Mouse (Mus musculus): Measurements from ENCODE around the gene Bckdha. TPM values are rescaled to one million over a fixed set of nuclear protein-coding genes. Genes with fewer than 3 reads are reported as not detected.

The Bckdha gene
- polyA plus RNA-seq, 2 experiments, result 17.3 to 20.1 TPM

DNA sequence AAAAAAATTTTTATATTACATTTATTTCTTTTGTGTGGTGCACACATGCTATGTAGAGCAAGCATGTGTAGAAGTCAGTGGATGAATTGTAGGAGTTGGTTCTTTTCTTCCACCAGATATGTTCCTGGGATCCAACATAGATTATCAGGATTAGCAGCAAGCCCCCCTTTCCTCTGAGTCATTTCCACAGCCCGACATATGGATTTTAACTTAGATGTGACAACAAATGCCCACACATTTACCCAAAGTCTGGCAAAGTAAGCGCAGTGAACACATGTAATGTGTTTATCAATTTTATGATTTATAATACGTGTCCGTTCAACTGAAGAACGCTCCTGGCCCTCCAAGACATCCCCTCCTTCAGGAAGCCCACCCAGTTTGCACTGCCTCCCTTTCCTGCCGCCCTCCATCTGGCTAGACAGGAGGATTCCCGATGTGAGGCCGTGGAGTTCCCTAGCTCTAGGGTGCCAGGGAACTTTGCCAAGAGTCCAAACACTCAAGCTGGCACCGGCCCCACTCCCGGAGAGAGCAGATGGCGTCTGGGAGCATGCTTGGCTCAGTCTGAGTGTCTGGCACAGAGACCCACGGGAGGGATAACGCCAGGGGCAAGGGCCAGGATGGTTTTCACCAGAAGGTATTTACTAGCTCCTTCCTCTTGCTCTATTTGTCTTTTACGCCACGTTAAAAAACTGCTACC, 17.5 kb upstream of the Bckdha start:
- no peak for ATAC-seq (ENCODE audit: insufficient read depth)
- peaks cover 8 to 14% of the 10 kb centered on the region in 2 experiments for H3K4me1 ChIP-seq (replicated peaks; ENCODE audit: control insufficient read depth in 2 of 2, insufficient read depth in 2 of 2, low read length in 1 of 2)
- no peaks in the 10 kb centered on the region for H3K36me3 ChIP-seq (replicated peaks; ENCODE audit: control insufficient read depth, insufficient read depth, low read depth)
- TF ChIP-seq CTCF (IDR thresholded peaks at IDR 0.05; ENCODE audit: low read depth) (no peak), EP300 (IDR thresholded peaks at IDR 0.05; ENCODE audit: low read depth) (no peak)
- no peaks in the 10 kb centered on the region for H3K9me3 ChIP-seq (ENCODE audit: control insufficient read depth, low read length)
- peaks cover 21% of the 10 kb centered on the region for H3K27me3 ChIP-seq (ENCODE audit: control insufficient read depth, insufficient read depth, low read length)
- no peak overlapping the region for H3K4me2 ChIP-seq (ENCODE audit: low read depth)
- no peak for DNase-seq (ENCODE audit: low read depth in 3 of 3, low spot score in 3 of 3)
- no peak overlapping the region for H3K27ac ChIP-seq
- no peak overlapping the region for H3K4me3 ChIP-seq (ENCODE audit: insufficient read depth in 1 of 2, low read depth in 2 of 2, low read length in 2 of 2)
- 70% methylated on average over 15 of the region's 15 CpGs for WGBS (ENCODE audit: insufficient replicate concordance)
- no peak overlapping the region for H3K9ac ChIP-seq (replicated peaks)

DNA sequence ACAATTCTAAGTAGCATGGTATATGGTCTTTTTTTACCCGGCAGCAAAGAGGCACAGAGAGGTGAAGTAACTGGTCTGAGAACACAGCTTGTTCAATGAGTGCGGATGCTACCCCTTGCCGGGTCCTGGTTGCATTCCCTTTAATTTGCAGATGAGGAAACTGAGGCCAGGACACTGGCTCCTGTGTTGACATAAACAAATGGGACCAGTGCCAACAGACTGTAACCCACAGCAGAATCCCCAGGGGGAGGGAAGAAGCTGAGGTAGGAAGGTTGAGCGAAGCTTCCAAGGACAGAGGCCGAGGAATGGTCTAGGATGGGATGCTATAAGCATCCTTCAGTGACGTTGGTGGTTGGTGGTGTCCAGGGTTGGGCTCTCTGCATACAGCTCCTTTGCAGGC, 16.6 kb upstream of the Bckdha start:
- Histone ChIP-seq H3K4me3 (ENCODE audit: insufficient read depth in 1 of 2, low read depth in 2 of 2, low read length in 2 of 2) (no peak overlapping the region), H3K27ac (no peak overlapping the region), H3K27me3 (ENCODE audit: control insufficient read depth, insufficient read depth, low read length) (peaks cover 21% of the 10 kb centered on the region), H3K9me3 (ENCODE audit: control insufficient read depth, low read length) (no peaks in the 10 kb centered on the region), H3K4me2 (ENCODE audit: low read depth) (no peak overlapping the region; the same call in 1 of the 2 replicates), H3K9ac (replicated peaks) (no peak overlapping the region), H3K4me1 (replicated peaks; ENCODE audit: control insufficient read depth in 2 of 2, insufficient read depth in 2 of 2, low read length in 1 of 2) (peaks cover 6 to 11% of the 10 kb centered on the region in 2 experiments), H3K36me3 (replicated peaks; ENCODE audit: control insufficient read depth, insufficient read depth, low read depth) (no peaks in the 10 kb centered on the region)
- DNase-seq (ENCODE audit: low read depth in 3 of 3, low spot score in 3 of 3) (no peak), ATAC-seq (ENCODE audit: insufficient read depth) (no peak)
- WGBS (ENCODE audit: insufficient replicate concordance), result 60% methylated on average over 6 of the region's 6 CpGs
- TF ChIP-seq EP300 (IDR thresholded peaks at IDR 0.05; ENCODE audit: low read depth) (no peak), CTCF (IDR thresholded peaks at IDR 0.05; ENCODE audit: low read depth) (no peak)

DNA sequence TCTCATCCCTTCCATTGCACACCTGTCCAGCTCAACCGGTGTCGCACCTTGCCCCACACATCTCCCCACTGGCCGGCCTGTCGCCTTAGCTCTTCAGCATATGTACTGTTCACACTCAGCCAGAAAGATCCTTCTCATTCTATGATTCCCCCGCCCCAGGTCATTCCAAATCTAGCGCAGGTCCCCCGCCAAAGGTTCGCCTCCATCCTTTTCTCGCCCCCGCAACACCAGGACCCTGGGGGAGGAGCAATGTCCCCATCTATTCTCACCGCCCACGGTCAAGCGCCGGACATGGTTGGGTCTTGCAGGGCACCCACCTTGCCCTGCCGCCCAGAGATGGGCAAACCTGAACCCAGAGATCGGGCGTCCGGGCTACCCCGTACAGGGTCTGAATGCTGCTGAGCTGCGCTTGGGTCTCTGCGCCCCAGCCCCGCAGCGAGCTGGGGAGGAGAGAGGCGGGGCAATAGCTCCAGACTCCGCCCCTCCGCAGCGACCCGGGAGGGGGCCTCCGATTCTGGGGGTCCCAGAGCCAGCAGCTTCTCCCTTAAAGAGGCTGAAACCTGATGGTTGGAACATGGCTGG, 16.0 kb upstream of the Bckdha start, which contains the start of gene Tmem91:
Gene Tmem91 (minus strand): TSS at position 448 of the 582 bp plus-strand sequence.
- no peak for TF ChIP-seq CTCF (IDR thresholded peaks at IDR 0.05; ENCODE audit: low read depth)
- no peak for TF ChIP-seq EP300 (IDR thresholded peaks at IDR 0.05; ENCODE audit: low read depth)
- 2% methylated on average over 29 of the region's 29 CpGs for WGBS (ENCODE audit: insufficient replicate concordance)
- H3K27ac ChIP-seq, result no peak within 1 kb of the TSS
- DNase-seq (ENCODE audit: low read depth in 3 of 3, low spot score in 3 of 3) (no peak), ATAC-seq (ENCODE audit: insufficient read depth) (no peak)
- no peaks in the 10 kb centered on the region for H3K9me3 ChIP-seq (ENCODE audit: control insufficient read depth, low read length)
- H3K4me3 ChIP-seq (ENCODE audit: insufficient read depth in 1 of 2, low read depth in 2 of 2, low read length in 2 of 2), result peak within 1 kb of the TSS in 1 of 2 experiments; percentile 37; a peak in 2 of 4 replicates
- no peak within 1 kb of the TSS for H3K9ac ChIP-seq (replicated peaks)
- peaks cover under 1 to 7% of the 10 kb centered on the region in 2 experiments for H3K4me1 ChIP-seq (replicated peaks; ENCODE audit: control insufficient read depth in 2 of 2, insufficient read depth in 2 of 2, low read length in 1 of 2)
- peaks cover 21% of the 10 kb centered on the region for H3K27me3 ChIP-seq (ENCODE audit: control insufficient read depth, insufficient read depth, low read length)
- peak within 1 kb of the TSS; percentile 66 for H3K4me2 ChIP-seq (ENCODE audit: low read depth)
- no peaks in the 10 kb centered on the region for H3K36me3 ChIP-seq (replicated peaks; ENCODE audit: control insufficient read depth, insufficient read depth, low read depth)

DNA sequence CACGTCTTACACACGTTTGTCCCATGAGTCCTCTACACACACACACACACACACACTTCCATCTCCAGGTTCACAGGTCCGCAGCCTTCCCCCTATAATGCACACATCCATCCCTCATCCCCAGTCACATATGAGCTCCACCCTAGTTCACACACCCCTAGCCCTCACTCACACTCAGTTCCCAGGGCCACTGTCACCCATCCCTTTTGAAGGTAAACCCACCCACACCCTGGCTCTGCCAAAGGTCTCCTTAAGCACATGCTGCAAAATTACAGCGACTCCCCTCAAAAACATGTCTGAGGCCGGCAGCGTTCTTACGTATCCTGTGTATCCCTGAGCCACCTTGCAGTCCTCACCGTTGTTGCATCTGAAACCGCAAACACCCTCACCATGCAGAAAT, 15.5 kb upstream of the Bckdha start:
- WGBS (ENCODE audit: insufficient replicate concordance), result 15% methylated on average over 9 of the region's 9 CpGs
- TF ChIP-seq CTCF (IDR thresholded peaks at IDR 0.05; ENCODE audit: low read depth) (no peak), EP300 (IDR thresholded peaks at IDR 0.05; ENCODE audit: low read depth) (no peak)
- peaks cover 0 to 3% of the 10 kb centered on the region in 2 experiments; a peak in 2 of 4 replicates for H3K4me1 ChIP-seq (replicated peaks; ENCODE audit: control insufficient read depth in 2 of 2, insufficient read depth in 2 of 2, low read length in 1 of 2)
- no peak overlapping the region; a peak in 1 of 4 replicates for H3K4me3 ChIP-seq (ENCODE audit: insufficient read depth in 1 of 2, low read depth in 2 of 2, low read length in 2 of 2)
- no peak for ATAC-seq (ENCODE audit: insufficient read depth)
- no peaks in the 10 kb centered on the region for H3K9me3 ChIP-seq (ENCODE audit: control insufficient read depth, low read length)
- peaks cover 21% of the 10 kb centered on the region for H3K27me3 ChIP-seq (ENCODE audit: control insufficient read depth, insufficient read depth, low read length)
- H3K36me3 ChIP-seq (replicated peaks; ENCODE audit: control insufficient read depth, insufficient read depth, low read depth), result no peaks in the 10 kb centered on the region
- H3K9ac ChIP-seq (replicated peaks), result no peak overlapping the region
- no peak for DNase-seq (ENCODE audit: low read depth in 3 of 3, low spot score in 3 of 3)
- peak overlapping the region; percentile 66 for H3K4me2 ChIP-seq (ENCODE audit: low read depth)
- H3K27ac ChIP-seq, result no peak overlapping the region

DNA sequence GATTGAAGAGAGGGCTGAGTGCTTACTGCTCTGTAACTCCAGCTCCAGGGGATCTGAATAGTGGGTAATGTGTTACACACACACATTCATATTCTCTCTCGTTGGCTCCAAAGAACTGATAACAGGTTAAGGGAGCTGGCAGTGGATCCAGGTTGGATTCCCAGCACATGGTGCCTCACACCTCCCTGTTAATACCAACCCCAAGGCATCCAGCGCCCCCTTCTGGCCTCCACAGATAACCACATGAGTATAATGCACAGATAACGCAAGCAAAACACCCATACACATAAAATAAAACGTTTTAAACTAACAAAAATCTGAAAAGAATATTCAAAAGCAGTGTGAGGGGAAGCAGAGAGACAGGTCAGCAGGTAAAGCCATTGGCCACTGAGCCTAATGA, 13.7 kb upstream of the Bckdha start:
- TF ChIP-seq EP300 (IDR thresholded peaks at IDR 0.05; ENCODE audit: low read depth) (no peak), CTCF (IDR thresholded peaks at IDR 0.05; ENCODE audit: low read depth) (peak; percentile 59)
- peaks cover 21% of the 10 kb centered on the region for H3K27me3 ChIP-seq (ENCODE audit: control insufficient read depth, insufficient read depth, low read length)
- H3K4me2 ChIP-seq (ENCODE audit: low read depth), result no peak overlapping the region
- H3K9me3 ChIP-seq (ENCODE audit: control insufficient read depth, low read length), result no peaks in the 10 kb centered on the region
- H3K36me3 ChIP-seq (replicated peaks; ENCODE audit: control insufficient read depth, insufficient read depth, low read depth), result no peaks in the 10 kb centered on the region
- no peak overlapping the region for H3K9ac ChIP-seq (replicated peaks)
- H3K4me3 ChIP-seq (ENCODE audit: insufficient read depth in 1 of 2, low read depth in 2 of 2, low read length in 2 of 2), result no peak overlapping the region
- ATAC-seq (ENCODE audit: insufficient read depth), result no peak
- DNase-seq (ENCODE audit: low read depth in 3 of 3, low spot score in 3 of 3), result no peak
- 48% methylated on average over 4 of the region's 4 CpGs for WGBS (ENCODE audit: insufficient replicate concordance)
- no peak overlapping the region for H3K27ac ChIP-seq
- H3K4me1 ChIP-seq (replicated peaks; ENCODE audit: control insufficient read depth in 2 of 2, insufficient read depth in 2 of 2, low read length in 1 of 2), result no peaks in the 10 kb centered on the region

All from liver, embryonic 14.5 days (tissue).